Mouse (Mus musculus): ENCODE measurements around the gene Rragc.

- TF ChIP-seq CTCF (IDR thresholded peaks at IDR 0.05), result no peak
- no peak for TF ChIP-seq EP300 (IDR thresholded peaks at IDR 0.05)
Measured at GRCm38 (mm10) chr4:123894295-123894694, 23.0 kb upstream of the Rragc start.

Measured in lung, postnatal 0 days (tissue).